Mouse (Mus musculus): ENCODE measurements around the gene Car10. TPM values are rescaled to one million over a fixed set of nuclear protein-coding genes. Genes with fewer than 3 reads are reported as not detected.

The Car10 gene
- polyA plus RNA-seq, 1 experiment: not detected

DNA sequence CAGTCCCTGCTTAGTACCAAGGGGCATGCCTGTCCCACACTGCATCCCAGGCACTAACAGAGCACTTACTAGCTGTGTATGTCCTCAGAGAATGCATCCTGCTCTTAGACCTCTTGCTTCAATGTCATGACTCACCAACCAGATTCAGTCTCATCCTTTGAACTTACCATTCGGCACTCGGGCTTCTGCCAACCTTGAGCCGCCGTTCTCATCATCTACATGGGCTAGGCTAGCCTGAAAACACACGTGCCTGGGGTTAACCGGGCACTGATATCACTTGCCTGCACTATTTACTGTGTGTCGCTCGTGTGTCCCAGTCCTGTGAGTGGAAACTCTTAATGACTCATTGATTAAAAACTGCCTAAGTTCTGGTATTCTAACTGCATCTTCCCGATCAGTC, 418.4 kb downstream of the Car10 start:
- no peak overlapping the region for H3K4me2 ChIP-seq (ENCODE audit: low read depth)
- no peaks in the 10 kb centered on the region for H3K79me2 ChIP-seq (ENCODE audit: control insufficient read depth, insufficient read depth)
- no peaks in the 10 kb centered on the region for H3K27me3 ChIP-seq (ENCODE audit: control insufficient read depth, insufficient read depth, insufficient read length)
- no peak for TF ChIP-seq USF1 (IDR thresholded peaks at IDR 0.05; ENCODE audit: low read depth)
- no peak for TF ChIP-seq TCF3 (IDR thresholded peaks at IDR 0.05; ENCODE audit: insufficient read length, low read depth)
- no peak for TF ChIP-seq SRF (IDR thresholded peaks at IDR 0.05; ENCODE audit: control insufficient read depth, insufficient read length, low read depth)
- TF ChIP-seq POLR2A (IDR thresholded peaks at IDR 0.05; ENCODE audit: insufficient read length, low read depth): no peak
- no peak for TF ChIP-seq MYOD1 (IDR thresholded peaks at IDR 0.05; ENCODE audit: control insufficient read depth in 1 of 3, insufficient read length in 2 of 3, low read depth in 2 of 3)
- no peak for TF ChIP-seq MYOG (IDR thresholded peaks at IDR 0.05; ENCODE audit: control insufficient read depth in 1 of 3, insufficient read depth in 1 of 3, insufficient read length in 2 of 3, low read depth in 2 of 3)
- TF ChIP-seq CEBPB (IDR thresholded peaks at IDR 0.05; ENCODE audit: insufficient read depth, poor library complexity, severe bottlenecking): no peak
- no peak overlapping the region for H3K4me3 ChIP-seq
- H3ac ChIP-seq (ENCODE audit: control insufficient read depth, insufficient read length): no peak overlapping the region
- no peaks in the 10 kb centered on the region for H3K36me3 ChIP-seq (ENCODE audit: control insufficient read depth, insufficient read depth)

DNA sequence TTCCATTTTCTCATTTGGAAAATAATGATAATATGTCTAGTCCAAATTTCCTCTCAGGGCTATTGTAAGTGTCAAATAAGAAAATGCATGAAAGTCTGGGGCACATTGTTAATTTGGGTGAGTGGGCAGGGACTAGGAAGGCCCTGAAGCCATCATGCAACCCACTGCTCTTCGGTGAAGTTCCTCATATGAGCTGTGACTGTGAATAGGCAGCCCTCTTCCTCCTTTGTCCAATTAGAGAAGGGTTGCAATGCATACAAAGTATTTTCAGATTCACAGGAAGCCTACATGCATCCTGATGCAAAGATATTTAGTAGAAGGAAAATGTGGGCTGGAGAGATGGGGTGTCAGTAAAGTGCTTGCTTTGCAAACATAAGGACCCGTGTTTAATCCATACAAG, 419.1 kb downstream of the Car10 start:
- H3K36me3 ChIP-seq (ENCODE audit: control insufficient read depth, insufficient read depth): no peaks in the 10 kb centered on the region
- H3K4me3 ChIP-seq: no peak overlapping the region
- H3K27me3 ChIP-seq (ENCODE audit: control insufficient read depth, insufficient read depth, insufficient read length): no peaks in the 10 kb centered on the region
- H3K79me2 ChIP-seq (ENCODE audit: control insufficient read depth, insufficient read depth): no peaks in the 10 kb centered on the region
- TF ChIP-seq E2F4 (IDR thresholded peaks at IDR 0.05; ENCODE audit: insufficient read depth) (no peak), TCF3 (IDR thresholded peaks at IDR 0.05; ENCODE audit: insufficient read length, low read depth) (no peak), POLR2AphosphoS2 (IDR thresholded peaks at IDR 0.05; ENCODE audit: insufficient read length, low read depth) (no peak)
- no peak overlapping the region for H3K4me2 ChIP-seq (ENCODE audit: low read depth)
- no peak overlapping the region for H3ac ChIP-seq (ENCODE audit: control insufficient read depth, insufficient read length)

DNA sequence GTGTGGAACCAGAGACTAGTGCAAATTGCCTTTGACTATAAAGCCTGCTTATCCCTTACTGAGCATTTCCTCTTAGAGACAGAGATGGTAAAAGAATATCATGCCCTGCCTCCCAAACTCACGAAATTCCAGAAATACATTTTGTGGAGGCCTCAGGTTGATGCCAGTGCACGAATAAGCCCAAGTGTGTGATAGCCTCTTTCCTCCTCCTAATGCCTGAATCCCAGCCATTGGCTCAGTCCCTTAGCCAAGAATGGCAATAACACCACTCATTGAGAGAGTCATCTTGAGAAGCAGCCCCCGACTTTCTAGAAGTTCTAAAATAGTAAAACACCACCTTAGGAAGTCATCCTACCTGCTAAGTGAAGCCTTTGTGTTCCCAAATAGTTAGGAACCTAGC, 424.7 kb downstream of the Car10 start:
- no peaks in the 10 kb centered on the region for H3K36me3 ChIP-seq (ENCODE audit: control insufficient read depth, insufficient read depth)
- no peak overlapping the region for H3K4me3 ChIP-seq
- H3ac ChIP-seq (ENCODE audit: control insufficient read depth, insufficient read length): no peak overlapping the region
- TF ChIP-seq POLR2AphosphoS2 (IDR thresholded peaks at IDR 0.05; ENCODE audit: insufficient read length, low read depth) (no peak), E2F4 (IDR thresholded peaks at IDR 0.05; ENCODE audit: insufficient read depth) (no peak), MYOD1 (IDR thresholded peaks at IDR 0.05; ENCODE audit: control insufficient read depth in 1 of 3, insufficient read length in 2 of 3, low read depth in 2 of 3) (no peak), REST (IDR thresholded peaks at IDR 0.05; ENCODE audit: insufficient read depth, insufficient read length) (no peak), MYOG (IDR thresholded peaks at IDR 0.05; ENCODE audit: control insufficient read depth in 1 of 3, insufficient read depth in 1 of 3, insufficient read length in 2 of 3, low read depth in 2 of 3) (no peak), TCF12 (IDR thresholded peaks at IDR 0.05; ENCODE audit: insufficient read depth, poor library complexity, severe bottlenecking) (no peak), USF1 (IDR thresholded peaks at IDR 0.05; ENCODE audit: low read depth) (no peak), SRF (IDR thresholded peaks at IDR 0.05; ENCODE audit: control insufficient read depth, insufficient read length, low read depth) (no peak), MAX (IDR thresholded peaks at IDR 0.05; ENCODE audit: low read depth) (no peak), POLR2A (IDR thresholded peaks at IDR 0.05; ENCODE audit: insufficient read length, low read depth) (no peak), TCF3 (IDR thresholded peaks at IDR 0.05; ENCODE audit: insufficient read length, low read depth) (no peak), CEBPB (IDR thresholded peaks at IDR 0.05; ENCODE audit: insufficient read depth, poor library complexity, severe bottlenecking) (no peak)
- no peaks in the 10 kb centered on the region for H3K27me3 ChIP-seq (ENCODE audit: control insufficient read depth, insufficient read depth, insufficient read length)
- H3K4me2 ChIP-seq (ENCODE audit: low read depth): no peak overlapping the region
- H3K79me2 ChIP-seq (ENCODE audit: control insufficient read depth, insufficient read depth): no peaks in the 10 kb centered on the region

DNA sequence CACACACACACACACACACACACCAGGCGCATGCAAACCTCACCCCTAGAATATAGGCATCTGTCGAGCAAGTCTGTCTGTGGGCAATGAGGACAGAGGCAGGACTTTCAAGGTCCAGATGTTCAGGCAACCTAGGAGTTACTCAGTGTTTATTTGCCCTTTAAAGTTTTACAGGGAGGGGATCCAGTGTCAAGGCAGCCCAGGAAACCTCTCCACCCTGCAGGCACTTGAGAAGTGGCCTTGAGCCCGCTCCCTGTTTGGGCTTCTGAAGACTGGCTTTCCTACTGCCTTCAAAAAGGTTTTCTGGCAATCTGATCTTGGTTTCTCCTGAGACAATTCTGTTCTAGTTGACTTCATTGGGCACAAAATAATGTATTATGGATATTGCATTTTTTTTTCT, 428.1 kb downstream of the Car10 start:
- no peaks in the 10 kb centered on the region for H3K79me2 ChIP-seq (ENCODE audit: control insufficient read depth, insufficient read depth)
- no peak overlapping the region for H3ac ChIP-seq (ENCODE audit: control insufficient read depth, insufficient read length)
- no peaks in the 10 kb centered on the region for H3K36me3 ChIP-seq (ENCODE audit: control insufficient read depth, insufficient read depth)
- H3K4me2 ChIP-seq (ENCODE audit: low read depth): no peak overlapping the region
- TF ChIP-seq POLR2AphosphoS2 (IDR thresholded peaks at IDR 0.05; ENCODE audit: insufficient read length, low read depth): no peak
- TF ChIP-seq MYOD1 (IDR thresholded peaks at IDR 0.05; ENCODE audit: control insufficient read depth in 1 of 3, insufficient read length in 2 of 3, low read depth in 2 of 3): no peak
- no peak for TF ChIP-seq MYOG (IDR thresholded peaks at IDR 0.05; ENCODE audit: control insufficient read depth in 1 of 3, insufficient read depth in 1 of 3, insufficient read length in 2 of 3, low read depth in 2 of 3)
- no peak for TF ChIP-seq MAX (IDR thresholded peaks at IDR 0.05; ENCODE audit: low read depth)
- no peak for TF ChIP-seq CEBPB (IDR thresholded peaks at IDR 0.05; ENCODE audit: insufficient read depth, poor library complexity, severe bottlenecking)
- no peak for TF ChIP-seq E2F4 (IDR thresholded peaks at IDR 0.05; ENCODE audit: insufficient read depth)
- no peaks in the 10 kb centered on the region for H3K27me3 ChIP-seq (ENCODE audit: control insufficient read depth, insufficient read depth, insufficient read length)
- no peak overlapping the region for H3K4me3 ChIP-seq

DNA sequence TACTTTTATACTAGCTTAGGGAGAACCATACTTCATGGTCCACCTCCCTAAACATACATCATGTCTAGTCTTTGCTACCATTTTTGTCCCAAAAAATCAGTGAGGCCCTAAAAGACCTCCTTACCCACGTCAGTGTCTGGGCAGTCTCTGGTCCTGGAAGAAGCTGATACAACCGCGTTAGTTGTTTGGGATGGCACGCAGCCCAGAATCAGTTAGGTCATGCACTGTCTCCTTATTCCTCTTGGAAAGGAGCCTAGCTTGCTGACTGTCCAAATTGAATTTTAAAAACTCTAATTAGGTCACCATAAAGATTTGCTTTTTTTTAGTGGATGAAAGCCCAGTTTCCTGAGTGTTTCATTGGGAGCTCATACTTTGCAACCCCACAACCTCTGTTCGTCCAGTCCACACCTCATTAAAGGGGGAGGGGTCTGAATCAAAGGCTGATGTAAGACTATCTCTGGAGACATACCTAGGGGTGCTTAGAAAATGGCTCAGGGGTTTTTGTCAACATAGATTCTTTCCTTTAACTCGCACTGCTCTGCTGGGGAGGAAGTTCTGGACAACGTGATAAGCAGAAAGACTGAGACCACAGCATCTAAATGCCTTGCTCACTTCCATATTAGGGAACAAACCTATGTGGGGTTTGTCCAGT, 433.3 kb downstream of the Car10 start:
- H3K79me2 ChIP-seq (ENCODE audit: control insufficient read depth, insufficient read depth): no peaks in the 10 kb centered on the region
- no peak overlapping the region for H3ac ChIP-seq (ENCODE audit: control insufficient read depth, insufficient read length)
- H3K4me2 ChIP-seq (ENCODE audit: low read depth): peak overlapping the region; percentile 24
- H3K36me3 ChIP-seq (ENCODE audit: control insufficient read depth, insufficient read depth): no peaks in the 10 kb centered on the region
- no peak for TF ChIP-seq E2F4 (IDR thresholded peaks at IDR 0.05; ENCODE audit: insufficient read depth)
- TF ChIP-seq MYOD1 (IDR thresholded peaks at IDR 0.05; ENCODE audit: control insufficient read depth in 1 of 3, insufficient read length in 2 of 3, low read depth in 2 of 3): no peak
- TF ChIP-seq TCF12 (IDR thresholded peaks at IDR 0.05; ENCODE audit: insufficient read depth, poor library complexity, severe bottlenecking): no peak
- TF ChIP-seq TCF3 (IDR thresholded peaks at IDR 0.05; ENCODE audit: insufficient read length, low read depth): no peak
- no peak for TF ChIP-seq USF1 (IDR thresholded peaks at IDR 0.05; ENCODE audit: low read depth)
- TF ChIP-seq MYOG (IDR thresholded peaks at IDR 0.05; ENCODE audit: control insufficient read depth in 1 of 3, insufficient read depth in 1 of 3, insufficient read length in 2 of 3, low read depth in 2 of 3): no peak
- no peak for TF ChIP-seq SRF (IDR thresholded peaks at IDR 0.05; ENCODE audit: control insufficient read depth, insufficient read length, low read depth)
- TF ChIP-seq CEBPB (IDR thresholded peaks at IDR 0.05; ENCODE audit: insufficient read depth, poor library complexity, severe bottlenecking): no peak
- TF ChIP-seq REST (IDR thresholded peaks at IDR 0.05; ENCODE audit: insufficient read depth, insufficient read length): no peak
- no peak for TF ChIP-seq POLR2A (IDR thresholded peaks at IDR 0.05; ENCODE audit: insufficient read length, low read depth)
- TF ChIP-seq POLR2AphosphoS2 (IDR thresholded peaks at IDR 0.05; ENCODE audit: insufficient read length, low read depth): no peak
- no peak for TF ChIP-seq MAX (IDR thresholded peaks at IDR 0.05; ENCODE audit: low read depth)
- no peak overlapping the region for H3K4me3 ChIP-seq
- H3K27me3 ChIP-seq (ENCODE audit: control insufficient read depth, insufficient read depth, insufficient read length): no peaks in the 10 kb centered on the region
